Mouse (Mus musculus) embryonic facial prominence, embryonic 11.5 days (tissue): Measurements from ENCODE around the gene Plppr4. TPM values are rescaled to one million over a fixed set of nuclear protein-coding genes. Genes with fewer than 3 reads are reported as not detected.

Source experiments
- ATAC-seq: fragments of 200-750 bp; cut with Nextera tagmentation; replicated peaks from 2 replicates; pipeline ENCODE4 v1.8.0; 2017; ENCODE audit warnings: low read depth; ENCODE audit not compliant: insufficient number of reproducible peaks, low FRiP score, low TSS enrichment
- DNase-seq: peaks from one replicate; pipeline ENCODE4 v3.0.0-alpha.2; 2015; ENCODE audit warnings: low spot score
- H3K27ac ChIP-seq: fragments of 300-500 bp; sonication (generic); replicated peaks from 2 replicates; pipeline ENCODE4 v1.5.1; 2014; ENCODE audit warnings: mild to moderate bottlenecking, low read depth, low read length, control low read depth
- H3K27me3 ChIP-seq: fragments of 300-500 bp; sonication (generic); 2 replicates; pipeline ENCODE4 v1.6.1; 2014; ENCODE audit warnings: mild to moderate bottlenecking, low read length, moderate library complexity, mixed read lengths; ENCODE audit not compliant: control insufficient read depth, insufficient read depth
- H3K36me3 ChIP-seq: fragments of 300-500 bp; sonication (generic); replicated peaks from 2 replicates; pipeline ENCODE4 v1.6.1; 2014; ENCODE audit warnings: low read depth, mild to moderate bottlenecking, low read length, moderate library complexity, mixed read lengths; ENCODE audit not compliant: control insufficient read depth, insufficient read depth
- H3K4me1 ChIP-seq: fragments of 300-500 bp; sonication (generic); 2 replicates; pipeline ENCODE4 v1.6.1; 2014; ENCODE audit warnings: low read length, mixed read lengths; ENCODE audit not compliant: control insufficient read depth, insufficient read depth
- H3K4me2 ChIP-seq: fragments of 300-500 bp; sonication (generic); 2 replicates; pipeline ENCODE4 v1.6.1; 2014; ENCODE audit warnings: low read depth, mild to moderate bottlenecking, control low read depth, low read length, moderate library complexity
- H3K4me3 ChIP-seq: fragments of 300-500 bp; sonication (generic); 2 replicates; pipeline ENCODE4 v1.5.1; 2014; ENCODE audit warnings: low read depth, low read length, control low read depth
- H3K9ac ChIP-seq: fragments of 300-500 bp; sonication (generic); replicated peaks from 2 replicates; pipeline ENCODE4 v1.6.1; 2014; ENCODE audit warnings: mild to moderate bottlenecking, control low read depth, low read length
- H3K9me3 ChIP-seq: fragments of 300-500 bp; sonication (generic); replicated peaks from 2 replicates; pipeline ENCODE4 v1.6.1; 2016; ENCODE audit warnings: mild to moderate bottlenecking, low read length, inconsistent platforms, mixed read lengths; ENCODE audit not compliant: control insufficient read depth
- WGBS: fragments of 180-500 bp; shearing (Covaris S2); extraction: QIAGEN DNeasy Blood & Tissue Kit; methylation state at CpG from one replicate; pipeline ENCODE4 v1.1.7; 2014; 5-methylcytosine and 5-hydroxymethylcytosine counted together
- polyA plus RNA-seq: library from polyadenylated mRNA; unstranded; fragments of >200 nt; fragmentation: Nextera tagmentation; extraction: Ambion mirVana; gene quantifications from 2 replicates; pipeline ENCODE4 v1.2.1, GENCODE M21; 2014

The Plppr4 gene
- polyA plus RNA-seq, 1 experiment from 2014 or later: 0.35 TPM

GRCm38 (mm10) chr3:117346351-117346750 lies 14.3 kb downstream of the Plppr4 start:
- no peak for DNase-seq
- WGBS: 73% methylated on average over 1 of the region's 1 CpGs

GRCm38 (mm10) chr3:117331502-117331901 lies 29.2 kb downstream of the Plppr4 start:
- Histone ChIP-seq H3K36me3 (no peaks in the 10 kb centered on the region), H3K4me2 (no peak overlapping the region), H3K27ac (no peak overlapping the region), H3K4me3 (no peak overlapping the region), H3K9ac (no peak overlapping the region), H3K27me3 (no peaks in the 10 kb centered on the region), H3K9me3 (no peaks in the 10 kb centered on the region), H3K4me1 (no peaks in the 10 kb centered on the region)
- ATAC-seq: no peak
- no peak for DNase-seq
- WGBS: 91% methylated on average over 10 of the region's 10 CpGs

More at GRCm38 (mm10) chr3:117346351-117346750, 14.3 kb downstream of the Plppr4 start:
- H3K27me3 ChIP-seq: no peaks in the 10 kb centered on the region
- no peak for ATAC-seq
- H3K4me3 ChIP-seq: no peak overlapping the region
- H3K9ac ChIP-seq: no peak overlapping the region
- H3K36me3 ChIP-seq: no peaks in the 10 kb centered on the region
- H3K9me3 ChIP-seq: no peaks in the 10 kb centered on the region
- H3K27ac ChIP-seq: no peak overlapping the region
- H3K4me1 ChIP-seq: no peaks in the 10 kb centered on the region
- no peak overlapping the region for H3K4me2 ChIP-seq

- H3K36me3 ChIP-seq: no peaks in the 10 kb centered on the region
- 84% methylated on average over 6 of the region's 6 CpGs for WGBS
- no peak overlapping the region for H3K4me3 ChIP-seq
- no peak overlapping the region for H3K4me2 ChIP-seq
- ATAC-seq (no peak), DNase-seq (no peak)
- no peak overlapping the region for H3K9ac ChIP-seq
- H3K27ac ChIP-seq: no peak overlapping the region
- H3K27me3 ChIP-seq: no peaks in the 10 kb centered on the region
- no peaks in the 10 kb centered on the region for H3K9me3 ChIP-seq
- H3K4me1 ChIP-seq: no peaks in the 10 kb centered on the region
Observed at GRCm38 (mm10) chr3:117329485-117329884, 31.2 kb downstream of the Plppr4 start.

- H3K9me3 ChIP-seq: no peaks in the 10 kb centered on the region
- 81% methylated on average over 5 of the region's 5 CpGs for WGBS
- no peak overlapping the region for H3K27ac ChIP-seq
- ATAC-seq: no peak
- H3K4me1 ChIP-seq: no peaks in the 10 kb centered on the region
- H3K27me3 ChIP-seq: no peaks in the 10 kb centered on the region
- H3K4me2 ChIP-seq: no peak overlapping the region
- DNase-seq: no peak
- H3K4me3 ChIP-seq: no peak overlapping the region
- no peaks in the 10 kb centered on the region for H3K36me3 ChIP-seq
- H3K9ac ChIP-seq: no peak overlapping the region
Observed at GRCm38 (mm10) chr3:117326551-117326950, 34.1 kb downstream of the Plppr4 start.

GRCm38 (mm10) chr3:117319671-117320070 lies 41.0 kb downstream of the Plppr4 start:
- no peaks in the 10 kb centered on the region for H3K9me3 ChIP-seq
- no peaks in the 10 kb centered on the region for H3K36me3 ChIP-seq
- H3K4me1 ChIP-seq: no peaks in the 10 kb centered on the region
- H3K9ac ChIP-seq: no peak overlapping the region
- H3K4me2 ChIP-seq: no peak overlapping the region
- no peak overlapping the region for H3K4me3 ChIP-seq
- no peak for DNase-seq
- no peak for ATAC-seq
- no peaks in the 10 kb centered on the region for H3K27me3 ChIP-seq
- WGBS: 88% methylated on average over 3 of the region's 3 CpGs
- H3K27ac ChIP-seq: no peak overlapping the region

GRCm38 (mm10) chr3:117313339-117313738 lies 47.3 kb downstream of the Plppr4 start:
- 85% methylated on average over 4 of the region's 4 CpGs for WGBS
- Histone ChIP-seq H3K4me2 (no peak overlapping the region), H3K27me3 (no peaks in the 10 kb centered on the region), H3K9ac (no peak overlapping the region), H3K27ac (no peak overlapping the region), H3K4me1 (no peaks in the 10 kb centered on the region), H3K9me3 (no peaks in the 10 kb centered on the region), H3K4me3 (no peak overlapping the region), H3K36me3 (no peaks in the 10 kb centered on the region)
- ATAC-seq (no peak), DNase-seq (no peak)

GRCm38 (mm10) chr3:117312097-117312496 lies 48.6 kb downstream of the Plppr4 start:
- Histone ChIP-seq H3K4me1 (no peaks in the 10 kb centered on the region), H3K27me3 (no peaks in the 10 kb centered on the region), H3K9me3 (no peaks in the 10 kb centered on the region), H3K4me2 (no peak overlapping the region), H3K9ac (no peak overlapping the region), H3K36me3 (no peaks in the 10 kb centered on the region), H3K27ac (no peak overlapping the region), H3K4me3 (no peak overlapping the region)
- WGBS: 91% methylated on average over 7 of the region's 7 CpGs
- DNase-seq: no peak
- ATAC-seq: no peak

- 83% methylated on average over 2 of the region's 2 CpGs for WGBS
- DNase-seq: no peak
- Histone ChIP-seq H3K4me3 (no peak overlapping the region), H3K9ac (no peak overlapping the region), H3K36me3 (no peaks in the 10 kb centered on the region), H3K9me3 (no peaks in the 10 kb centered on the region), H3K27me3 (no peaks in the 10 kb centered on the region), H3K27ac (no peak overlapping the region), H3K4me2 (no peak overlapping the region), H3K4me1 (no peaks in the 10 kb centered on the region)
- no peak for ATAC-seq
Observed at GRCm38 (mm10) chr3:117310801-117311368, 49.8 kb downstream of the Plppr4 start.
